Mouse (Mus musculus): ENCODE results near the gene Orm2. TPM values are rescaled to one million over a fixed set of nuclear protein-coding genes. Genes with fewer than 3 reads are reported as not detected.
A peak's percentile ranks its signal among the peaks of the same experiment; 100 is the strongest.

Gene Orm2
- total RNA-seq, 1 experiment from 2014 or later, result not detected

- ATAC-seq (replicated peaks; ENCODE audit: insufficient number of reproducible peaks, low FRiP score, low TSS enrichment, poor library complexity, severe bottlenecking), result no peak
Measured at GRCm38 (mm10) chr4:63373404-63373803, 11.2 kb downstream of the Orm2 start.

GRCm38 (mm10) chr4:63374331-63374730, 12.1 kb downstream of the Orm2 start:
- no peak for ATAC-seq (replicated peaks; ENCODE audit: insufficient number of reproducible peaks, low FRiP score, low TSS enrichment, poor library complexity, severe bottlenecking)

- no peak for ATAC-seq (replicated peaks; ENCODE audit: insufficient number of reproducible peaks, low FRiP score, low TSS enrichment, poor library complexity, severe bottlenecking)
Measured at GRCm38 (mm10) chr4:63375367-63375766, 13.1 kb downstream of the Orm2 start.

GRCm38 (mm10) chr4:63377483-63377882, 15.2 kb downstream of the Orm2 start:
- ATAC-seq (replicated peaks; ENCODE audit: insufficient number of reproducible peaks, low FRiP score, low TSS enrichment, poor library complexity, severe bottlenecking), result no peak

GRCm38 (mm10) chr4:63382676-63383369, 20.6 kb downstream of the Orm2 start:
- no peak for ATAC-seq (replicated peaks; ENCODE audit: insufficient number of reproducible peaks, low FRiP score, low TSS enrichment, poor library complexity, severe bottlenecking)

GRCm38 (mm10) chr4:63383474-63383873, 21.2 kb downstream of the Orm2 start:
- no peak for ATAC-seq (replicated peaks; ENCODE audit: insufficient number of reproducible peaks, low FRiP score, low TSS enrichment, poor library complexity, severe bottlenecking)

- ATAC-seq (replicated peaks; ENCODE audit: insufficient number of reproducible peaks, low FRiP score, low TSS enrichment, poor library complexity, severe bottlenecking), result no peak
Measured at GRCm38 (mm10) chr4:63384262-63384661, 22.0 kb downstream of the Orm2 start.

GRCm38 (mm10) chr4:63385253-63385652, 23.0 kb downstream of the Orm2 start:
- ATAC-seq (replicated peaks; ENCODE audit: insufficient number of reproducible peaks, low FRiP score, low TSS enrichment, poor library complexity, severe bottlenecking), result no peak

- peak; percentile 67 for ATAC-seq (replicated peaks; ENCODE audit: insufficient number of reproducible peaks, low FRiP score, low TSS enrichment, poor library complexity, severe bottlenecking)
Measured at GRCm38 (mm10) chr4:63385784-63386183, 23.5 kb downstream of the Orm2 start.

- no peak for ATAC-seq (replicated peaks; ENCODE audit: insufficient number of reproducible peaks, low FRiP score, low TSS enrichment, poor library complexity, severe bottlenecking)
Measured at GRCm38 (mm10) chr4:63388029-63388428, 25.8 kb downstream of the Orm2 start.

- peak; percentile 44; the same call in 1 of the 2 replicates for ATAC-seq (replicated peaks; ENCODE audit: insufficient number of reproducible peaks, low FRiP score, low TSS enrichment, poor library complexity, severe bottlenecking)
Measured at GRCm38 (mm10) chr4:63389121-63389886, 27.1 kb downstream of the Orm2 start.

GRCm38 (mm10) chr4:63389887-63390528, 27.8 kb downstream of the Orm2 start:
- no peak for ATAC-seq (replicated peaks; ENCODE audit: insufficient number of reproducible peaks, low FRiP score, low TSS enrichment, poor library complexity, severe bottlenecking)

- peak; percentile 62 for ATAC-seq (replicated peaks; ENCODE audit: insufficient number of reproducible peaks, low FRiP score, low TSS enrichment, poor library complexity, severe bottlenecking)
Measured at GRCm38 (mm10) chr4:63391322-63391721, 29.1 kb downstream of the Orm2 start.

GRCm38 (mm10) chr4:63397981-63398537, 35.8 kb downstream of the Orm2 start:
- no peak for ATAC-seq (replicated peaks; ENCODE audit: insufficient number of reproducible peaks, low FRiP score, low TSS enrichment, poor library complexity, severe bottlenecking)

GRCm38 (mm10) chr4:63398854-63399609, 36.8 kb downstream of the Orm2 start:
- peak; percentile 70 for ATAC-seq (replicated peaks; ENCODE audit: insufficient number of reproducible peaks, low FRiP score, low TSS enrichment, poor library complexity, severe bottlenecking)

- ATAC-seq (replicated peaks; ENCODE audit: insufficient number of reproducible peaks, low FRiP score, low TSS enrichment, poor library complexity, severe bottlenecking), result no peak
Measured at GRCm38 (mm10) chr4:63399691-63400270, 37.5 kb downstream of the Orm2 start.

GRCm38 (mm10) chr4:63400541-63401306, 38.5 kb downstream of the Orm2 start:
- peak; percentile 16 for ATAC-seq (replicated peaks; ENCODE audit: insufficient number of reproducible peaks, low FRiP score, low TSS enrichment, poor library complexity, severe bottlenecking)

- ATAC-seq (replicated peaks; ENCODE audit: insufficient number of reproducible peaks, low FRiP score, low TSS enrichment, poor library complexity, severe bottlenecking), result 0 out of 2 replicates have a peak, but pooled peaks have one; percentile 5
Measured at GRCm38 (mm10) chr4:63401620-63402019, 39.4 kb downstream of the Orm2 start.

Measured in monocyte, adult 5-6 weeks (primary cell).